Comparison of ENCODE assay signal across 10 mouse cellular contexts in genomic region chr5:149037729-149038128, GRCm38 (mm10). TPM values are rescaled to one million over a fixed set of nuclear protein-coding genes. Genes with fewer than 3 reads are reported as not detected.
A peak's percentile ranks its signal among the peaks of the same experiment; 100 is the strongest.
DNase-seq lines count a peak whose midpoint lies in the region; ATAC-seq lines count a peak whose summit lies in the region.
"Had no signal": no experiment of that assay in that cellular context is flagged by ENCODE, and none has a peak within 500 bp of the region (broad histone marks: within the 10 kb centered on the region; RNA-seq: fewer than 3 reads in every experiment).

No protein-coding gene starts in this region.

- 0 out of 2 replicates have a peak, but pooled peaks have one; percentile 39 for ATAC-seq in intestine, embryonic 15.5 days
- no peak for ATAC-seq in intestine, embryonic 16.5 days

- H3K4me2 ChIP-seq in intestine, embryonic 15.5 days (replicated peaks): no peak overlapping the region
- H3K4me2 ChIP-seq in intestine, embryonic 16.5 days (ENCODE audit: low read depth, low read length): no peak overlapping the region

- WGBS in intestine, embryonic 15.5 days: 31% methylated on average over 10 of the region's 10 CpGs
- WGBS in intestine, embryonic 16.5 days: 27% methylated on average over 10 of the region's 10 CpGs

- H3K27ac ChIP-seq in intestine, embryonic 15.5 days: no peak overlapping the region
- no peak overlapping the region for H3K27ac ChIP-seq in intestine, embryonic 16.5 days (ENCODE audit: low read length)

- H3K9ac ChIP-seq in intestine, embryonic 15.5 days: no peak overlapping the region
- H3K9ac ChIP-seq in intestine, embryonic 16.5 days (ENCODE audit: low read depth, low read length): no peak overlapping the region

- H3K9me3 ChIP-seq in intestine, embryonic 15.5 days: no peaks in the 10 kb centered on the region
- H3K9me3 ChIP-seq in intestine, embryonic 16.5 days (ENCODE audit: control insufficient read depth, low read length): peaks cover 4% of the 10 kb centered on the region
- H3K9me3 ChIP-seq: G1E had no signal

- H3K4me1 ChIP-seq in intestine, embryonic 15.5 days (replicated peaks): no peaks in the 10 kb centered on the region
- H3K4me1 ChIP-seq in intestine, embryonic 16.5 days (ENCODE audit: control insufficient read depth, insufficient read depth, low read length): no peaks in the 10 kb centered on the region

- no peaks in the 10 kb centered on the region for H3K36me3 ChIP-seq in intestine, embryonic 15.5 days
- H3K36me3 ChIP-seq in intestine, embryonic 16.5 days (ENCODE audit: control insufficient read depth, insufficient read depth, low read length): no peaks in the 10 kb centered on the region
- H3K36me3 ChIP-seq: G1E had no signal

- H3K4me3 ChIP-seq in intestine, embryonic 15.5 days (replicated peaks): no peak overlapping the region
- no peak overlapping the region for H3K4me3 ChIP-seq in intestine, embryonic 16.5 days (ENCODE audit: low read length)
- H3K4me3 ChIP-seq: myocyte had no signal

- H3K27me3 ChIP-seq in intestine, embryonic 15.5 days (replicated peaks): no peaks in the 10 kb centered on the region
- H3K27me3 ChIP-seq in intestine, embryonic 16.5 days (replicated peaks; ENCODE audit: control insufficient read depth, insufficient read depth, low read length): no peaks in the 10 kb centered on the region

- peak; percentile 42 for DNase-seq in ZHBTc4 (ENCODE audit: low read depth, low spot score)
- DNase-seq in gastrocnemius, adult 18-20 months (ENCODE audit: low spot score): peak; percentile 77
- DNase-seq in kidney, postnatal 4 days: peak; percentile 55 to 70
- DNase-seq in thymus, adult 18-20 months: no peak
- DNase-seq in cerebellum, adult 9-11 months: no peak
- DNase-seq in yolk sac, embryonic 10.5 days (ENCODE audit: low spot score): no peak

RNA-seq across cellular contexts. Expression of gene Gm42791, which starts 42.8 kb away (rescaled TPM):
- polyA plus RNA-seq in intestine, embryonic 15.5 days (2015; fragmentation: Nextera tagmentation; extraction: Ambion mirVana): 0.57 and 2.3 TPM in 2 replicates
- 0.80 and 1.0 TPM in 2 replicates for polyA plus RNA-seq in intestine, embryonic 16.5 days (2015; fragmentation: Nextera tagmentation; extraction: Ambion mirVana)
- 1 to 10 TPM; 2.1 to 5.3 TPM for total RNA-seq in gastrocnemius, adult 18-20 months (2021)
- total RNA-seq: G1E had no signal
- polyA plus RNA-seq: G1E had no signal

Comparison
In these comparisons a context has a peak if more than half of its experiments do, and no peak if none do; other contexts are left out.
1. DNase-seq: peak in ZHBTc4 (single experiment), gastrocnemius, adult 18-20 months (single experiment) and kidney, postnatal 4 days (2 of 2); none in thymus, adult 18-20 months (0 of 2), cerebellum, adult 9-11 months (single experiment) and yolk sac, embryonic 10.5 days (single experiment).